Mouse (Mus musculus): ENCODE results near the gene Adam11. TPM values are rescaled to one million over a fixed set of nuclear protein-coding genes. Genes with fewer than 3 reads are reported as not detected.

The Adam11 gene
- total RNA-seq, 2 experiments from 2014 or later: 2.2 to 3.0 TPM

- no peak for DNase-seq
Observed at GRCm38 (mm10) chr11:102827097-102827496, 65.9 kb downstream of the Adam11 start.

Other genes starting within 250 kb of the Adam11 start
- 10 to 100 TPM; 28.9 to 33.9 TPM for gene Gpatch8, start 205.0 kb upstream of the Adam11 start, total RNA-seq (2021)
- 1 to 10 TPM in 1 of 2 experiments, under 1 TPM in 1; 0.50 to 1.0 TPM for gene Gm11627, start 182.0 kb upstream of the Adam11 start, total RNA-seq (2021)
- gene Fzd2, start 157.0 kb upstream of the Adam11 start, total RNA-seq (2021): 10 to 100 TPM in 1 of 2 experiments, 1 to 10 TPM in 1; 8.0 to 12.5 TPM
- gene Meioc, start 97.7 kb upstream of the Adam11 start, total RNA-seq (2021): not detected
- 10 to 100 TPM; 81.8 to 88.6 TPM for gene Ccdc43, start 63.7 kb upstream of the Adam11 start, total RNA-seq (2021)
- gene Gjc1, start 58.3 kb downstream of the Adam11 start, total RNA-seq (2021): 10 to 100 TPM; 23.7 to 27.6 TPM
- gene Higd1b, start 74.4 kb downstream of the Adam11 start, total RNA-seq (2021): 1 to 10 TPM; 2.8 to 4.2 TPM
- 10 to 100 TPM; 49.5 to 52.3 TPM for gene Eftud2, start 119.5 kb downstream of the Adam11 start, total RNA-seq (2021)
- under 1 TPM in 1 of 2 experiments, not detected in 1; 0.14 TPM for gene Ccdc103, start 119.8 kb downstream of the Adam11 start, total RNA-seq (2021)
- gene Fam187a, start 123.7 kb downstream of the Adam11 start, total RNA-seq (2021): not detected
- gene Gfap, start 139.5 kb downstream of the Adam11 start, total RNA-seq (2021): under 1 TPM; 0.09 to 0.61 TPM
- 1 to 10 TPM; 4.0 to 5.7 TPM for gene Kif18b, start 163.7 kb downstream of the Adam11 start, total RNA-seq (2021)
- under 1 TPM; 0.31 to 0.93 TPM for gene C1ql1, start 185.2 kb downstream of the Adam11 start, total RNA-seq (2021)

Measured in gastrocnemius, postnatal 10 days (tissue).